Mouse (Mus musculus): ENCODE results near the gene Snrpa1.

- TF ChIP-seq CTCF (IDR thresholded peaks at IDR 0.05; ENCODE audit: low read depth, low read length) (no peak), POLR2AphosphoS5 (IDR thresholded peaks at IDR 0.05; ENCODE audit: insufficient replicate concordance, low read depth, low read length) (no peak)
Measured at GRCm38 (mm10) chr7:66080231-66080613, 21.4 kb downstream of the Snrpa1 start.
